Mouse (Mus musculus): ENCODE results near the gene Smyd4. TPM values are rescaled to one million over a fixed set of nuclear protein-coding genes. Genes with fewer than 3 reads are reported as not detected.

Gene Smyd4
- polyA plus RNA-seq, 1 experiment from 2014 or later: 10.9 TPM

GRCm38 (mm10) chr11:75324433-75324832, 23.8 kb upstream of the Smyd4 start:
- H3K27me3 ChIP-seq (replicated peaks): no peaks in the 10 kb centered on the region
- no peak for ATAC-seq (ENCODE audit: insufficient read depth, low FRiP score, low read depth)
- H3K27ac ChIP-seq: no peak overlapping the region
- 86% methylated on average over 2 of the region's 2 CpGs for WGBS
- H3K4me2 ChIP-seq: no peak overlapping the region
- H3K9me3 ChIP-seq: no peaks in the 10 kb centered on the region
- H3K9ac ChIP-seq: no peak overlapping the region
- H3K4me3 ChIP-seq (replicated peaks): no peak overlapping the region
- H3K4me1 ChIP-seq: peaks cover 11% of the 10 kb centered on the region; the same call in 1 of the 2 replicates
- H3K36me3 ChIP-seq: 0 out of 2 replicates have a peak, but pooled peaks cover 3% of the 10 kb centered on the region

GRCm38 (mm10) chr11:75325116-75325968, 22.9 kb upstream of the Smyd4 start:
- Histone ChIP-seq H3K4me2 (no peak overlapping the region), H3K27ac (no peak overlapping the region), H3K36me3 (0 out of 2 replicates have a peak, but pooled peaks cover 3% of the 10 kb centered on the region), H3K4me1 (peaks cover 11% of the 10 kb centered on the region; the same call in 1 of the 2 replicates), H3K9ac (no peak overlapping the region), H3K4me3 (replicated peaks) (no peak overlapping the region), H3K9me3 (no peaks in the 10 kb centered on the region), H3K27me3 (replicated peaks) (no peaks in the 10 kb centered on the region)
- 44% methylated on average over 16 of the region's 16 CpGs for WGBS
- no peak for ATAC-seq (ENCODE audit: insufficient read depth, low FRiP score, low read depth)

DNA sequence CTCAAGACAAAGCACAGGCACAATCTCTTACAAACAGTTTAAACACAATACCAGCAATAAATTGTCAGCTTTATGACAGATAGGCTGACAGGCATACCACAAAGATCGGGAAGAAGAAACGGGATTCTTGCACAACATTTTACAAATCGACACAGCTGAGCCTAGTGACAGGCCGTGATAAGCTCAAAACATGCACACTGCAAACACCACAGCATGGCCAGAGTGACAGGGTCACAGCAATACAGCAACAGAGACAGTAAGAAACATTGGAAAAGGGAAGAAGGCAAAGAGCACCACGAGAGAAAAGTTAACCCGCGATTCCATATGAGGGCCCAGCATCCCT, 22.3 kb upstream of the Smyd4 start:
- H3K4me1 ChIP-seq: peaks cover 11% of the 10 kb centered on the region; the same call in 1 of the 2 replicates
- H3K4me2 ChIP-seq: no peak overlapping the region
- no peaks in the 10 kb centered on the region for H3K27me3 ChIP-seq (replicated peaks)
- H3K36me3 ChIP-seq: 0 out of 2 replicates have a peak, but pooled peaks cover 3% of the 10 kb centered on the region
- H3K9me3 ChIP-seq: no peaks in the 10 kb centered on the region
- H3K27ac ChIP-seq: no peak overlapping the region
- ATAC-seq (ENCODE audit: insufficient read depth, low FRiP score, low read depth): no peak
- 46% methylated on average over 7 of the region's 7 CpGs for WGBS
- H3K4me3 ChIP-seq (replicated peaks): no peak overlapping the region
- no peak overlapping the region for H3K9ac ChIP-seq

DNA sequence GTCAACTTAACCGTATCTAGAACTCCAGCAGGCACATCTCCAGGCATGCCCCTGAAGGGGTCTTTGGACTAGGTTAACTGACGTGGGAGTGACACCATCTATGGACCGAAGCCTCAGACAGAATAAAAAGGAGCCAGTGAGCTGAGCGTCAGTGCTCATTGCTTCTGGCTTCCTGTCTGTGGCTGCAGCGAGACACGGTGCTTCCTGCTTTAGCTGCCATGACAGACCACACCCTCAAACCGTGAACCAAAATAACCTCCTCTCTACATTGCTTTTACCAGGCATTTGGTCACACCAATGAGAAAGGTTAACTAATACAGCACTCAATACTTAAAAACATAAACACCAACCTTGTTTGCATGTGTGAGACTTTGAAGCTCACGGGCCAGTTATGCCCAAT, 11.6 kb upstream of the Smyd4 start:
- no peaks in the 10 kb centered on the region for H3K27me3 ChIP-seq (replicated peaks)
- H3K9me3 ChIP-seq: no peaks in the 10 kb centered on the region
- H3K27ac ChIP-seq: no peak overlapping the region
- no peaks in the 10 kb centered on the region for H3K4me1 ChIP-seq
- H3K9ac ChIP-seq: no peak overlapping the region
- H3K4me3 ChIP-seq (replicated peaks): no peak overlapping the region
- WGBS: 78% methylated on average over 8 of the region's 8 CpGs
- no peak for ATAC-seq (ENCODE audit: insufficient read depth, low FRiP score, low read depth)
- H3K36me3 ChIP-seq: peaks cover 17% of the 10 kb centered on the region
- no peak overlapping the region for H3K4me2 ChIP-seq

DNA sequence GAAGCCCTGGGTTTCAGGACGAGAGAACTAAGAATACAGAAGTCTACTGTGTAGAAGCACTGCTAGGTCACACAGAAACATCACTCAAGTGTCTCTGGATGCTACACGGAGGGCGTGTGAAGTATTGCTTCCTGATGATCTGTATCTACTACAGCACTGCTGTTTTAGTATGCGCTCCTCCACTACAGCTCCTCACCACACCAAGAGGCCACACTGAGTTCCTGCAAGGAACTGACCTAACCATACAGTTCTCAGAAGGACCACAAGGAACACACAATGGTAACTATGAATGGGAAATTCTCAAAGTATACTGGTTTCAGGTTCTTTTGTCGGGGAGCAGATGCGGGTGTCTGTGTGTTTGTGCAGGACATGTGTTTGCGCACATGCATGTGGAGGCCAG, 11.0 kb upstream of the Smyd4 start:
- no peaks in the 10 kb centered on the region for H3K4me1 ChIP-seq
- H3K27ac ChIP-seq: no peak overlapping the region
- WGBS: 85% methylated on average over 7 of the region's 7 CpGs
- no peaks in the 10 kb centered on the region for H3K27me3 ChIP-seq (replicated peaks)
- no peak for ATAC-seq (ENCODE audit: insufficient read depth, low FRiP score, low read depth)
- no peak overlapping the region for H3K4me2 ChIP-seq
- no peak overlapping the region for H3K4me3 ChIP-seq (replicated peaks)
- H3K9ac ChIP-seq: no peak overlapping the region
- no peaks in the 10 kb centered on the region for H3K9me3 ChIP-seq
- H3K36me3 ChIP-seq: peaks cover 17% of the 10 kb centered on the region

GRCm38 (mm10) chr11:75340076-75340475, 8.2 kb upstream of the Smyd4 start:
- Histone ChIP-seq H3K27ac (no peak overlapping the region), H3K36me3 (peaks cover 17% of the 10 kb centered on the region), H3K4me2 (no peak overlapping the region), H3K4me3 (replicated peaks) (no peak overlapping the region), H3K9ac (no peak overlapping the region), H3K4me1 (0 out of 2 replicates have a peak, but pooled peaks cover 3% of the 10 kb centered on the region), H3K27me3 (replicated peaks) (no peaks in the 10 kb centered on the region), H3K9me3 (no peaks in the 10 kb centered on the region)
- ATAC-seq (ENCODE audit: insufficient read depth, low FRiP score, low read depth): no peak
- WGBS: 85% methylated on average over 14 of the region's 14 CpGs

DNA sequence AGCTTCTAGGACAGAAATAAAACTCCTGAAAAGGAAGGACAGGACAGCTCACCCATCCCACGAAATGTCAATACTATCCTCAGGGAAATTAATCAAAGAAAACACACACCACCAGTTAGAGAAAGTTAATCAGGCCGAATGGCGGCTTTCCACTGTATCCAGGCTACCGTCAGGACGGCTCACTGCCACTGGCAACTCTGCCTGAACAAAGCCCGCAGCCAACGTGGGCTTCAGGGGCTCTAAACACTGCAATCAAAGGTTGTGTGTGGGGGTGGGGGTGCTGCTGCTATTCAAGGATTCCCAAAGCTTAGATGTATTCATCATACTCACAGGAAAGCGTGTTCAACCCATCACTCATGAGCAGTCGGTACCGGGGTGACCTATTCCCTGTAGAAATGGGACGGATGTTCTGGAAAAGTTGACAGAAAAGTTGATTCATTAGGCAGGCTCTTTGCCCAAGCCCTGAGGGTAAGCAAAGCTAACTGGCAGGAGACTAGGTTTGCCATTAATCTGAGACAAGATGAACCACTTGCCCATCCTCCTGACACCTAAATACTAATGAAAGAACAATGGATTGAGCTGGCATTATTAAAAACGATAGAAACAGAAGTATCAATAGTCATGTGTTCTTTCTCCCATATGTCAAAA, 7.4 kb upstream of the Smyd4 start:
- Histone ChIP-seq H3K9me3 (no peaks in the 10 kb centered on the region), H3K27me3 (replicated peaks) (no peaks in the 10 kb centered on the region), H3K9ac (no peak overlapping the region), H3K4me3 (replicated peaks) (no peak overlapping the region), H3K27ac (no peak overlapping the region), H3K4me1 (0 out of 2 replicates have a peak, but pooled peaks cover 3% of the 10 kb centered on the region), H3K36me3 (peaks cover 17% of the 10 kb centered on the region), H3K4me2 (no peak overlapping the region)
- no peak for ATAC-seq (ENCODE audit: insufficient read depth, low FRiP score, low read depth)
- 86% methylated on average over 12 of the region's 12 CpGs for WGBS

GRCm38 (mm10) chr11:75343096-75343495, 5.1 kb upstream of the Smyd4 start:
- 89% methylated on average over 2 of the region's 2 CpGs for WGBS
- no peak for ATAC-seq (ENCODE audit: insufficient read depth, low FRiP score, low read depth)
- Histone ChIP-seq H3K27me3 (replicated peaks) (no peaks in the 10 kb centered on the region), H3K9ac (no peak overlapping the region), H3K4me3 (replicated peaks) (no peak overlapping the region), H3K36me3 (peaks cover 11% of the 10 kb centered on the region), H3K27ac (no peak overlapping the region; the same call in 1 of the 2 replicates), H3K9me3 (no peaks in the 10 kb centered on the region), H3K4me2 (no peak overlapping the region), H3K4me1 (peaks cover 7% of the 10 kb centered on the region)

- peaks cover 10% of the 10 kb centered on the region for H3K36me3 ChIP-seq
- 49% methylated on average over 2 of the region's 2 CpGs for WGBS
These were observed 4.1 kb upstream of the Smyd4 start for GRCm38 (mm10) chr11:75344163-75344562.

DNA sequence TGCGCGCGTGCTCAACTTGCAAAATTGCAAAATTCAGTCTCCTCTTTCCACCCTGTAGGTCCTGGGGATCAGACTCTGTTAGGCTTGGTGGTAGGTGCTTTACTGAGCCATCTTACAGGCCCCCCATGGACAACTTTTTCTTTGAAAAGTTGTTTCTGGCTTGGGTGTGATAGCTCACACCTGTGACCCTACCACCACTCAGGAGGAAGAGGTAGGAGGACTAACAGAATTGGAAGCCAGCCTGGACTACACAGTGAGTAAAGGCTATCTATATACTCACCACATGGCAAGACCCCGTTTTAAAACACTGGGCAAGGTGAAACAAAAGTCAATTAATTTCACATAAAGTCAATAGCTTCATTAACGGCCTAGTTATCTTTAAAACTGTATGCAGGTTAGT, 3.5 kb upstream of the Smyd4 start:
- H3K4me1 ChIP-seq: peaks cover 10% of the 10 kb centered on the region
- no peaks in the 10 kb centered on the region for H3K27me3 ChIP-seq (replicated peaks)
- ATAC-seq (ENCODE audit: insufficient read depth, low FRiP score, low read depth): no peak
- 88% methylated on average over 5 of the region's 5 CpGs for WGBS
- H3K9ac ChIP-seq: no peak overlapping the region
- no peak overlapping the region for H3K4me2 ChIP-seq
- H3K27ac ChIP-seq: peak overlapping the region; percentile 26
- no peaks in the 10 kb centered on the region for H3K9me3 ChIP-seq
- peaks cover 6% of the 10 kb centered on the region for H3K36me3 ChIP-seq
- no peak overlapping the region for H3K4me3 ChIP-seq (replicated peaks)

More at GRCm38 (mm10) chr11:75344163-75344562, 4.1 kb upstream of the Smyd4 start:
- no peak overlapping the region for H3K9ac ChIP-seq
- no peaks in the 10 kb centered on the region for H3K27me3 ChIP-seq (replicated peaks)
- no peak overlapping the region for H3K4me3 ChIP-seq (replicated peaks)
- no peaks in the 10 kb centered on the region for H3K9me3 ChIP-seq
- ATAC-seq (ENCODE audit: insufficient read depth, low FRiP score, low read depth): no peak
- peak overlapping the region; percentile 26; the same call in 1 of the 2 replicates for H3K27ac ChIP-seq
- peaks cover 10% of the 10 kb centered on the region for H3K4me1 ChIP-seq
- no peak overlapping the region for H3K4me2 ChIP-seq

DNA sequence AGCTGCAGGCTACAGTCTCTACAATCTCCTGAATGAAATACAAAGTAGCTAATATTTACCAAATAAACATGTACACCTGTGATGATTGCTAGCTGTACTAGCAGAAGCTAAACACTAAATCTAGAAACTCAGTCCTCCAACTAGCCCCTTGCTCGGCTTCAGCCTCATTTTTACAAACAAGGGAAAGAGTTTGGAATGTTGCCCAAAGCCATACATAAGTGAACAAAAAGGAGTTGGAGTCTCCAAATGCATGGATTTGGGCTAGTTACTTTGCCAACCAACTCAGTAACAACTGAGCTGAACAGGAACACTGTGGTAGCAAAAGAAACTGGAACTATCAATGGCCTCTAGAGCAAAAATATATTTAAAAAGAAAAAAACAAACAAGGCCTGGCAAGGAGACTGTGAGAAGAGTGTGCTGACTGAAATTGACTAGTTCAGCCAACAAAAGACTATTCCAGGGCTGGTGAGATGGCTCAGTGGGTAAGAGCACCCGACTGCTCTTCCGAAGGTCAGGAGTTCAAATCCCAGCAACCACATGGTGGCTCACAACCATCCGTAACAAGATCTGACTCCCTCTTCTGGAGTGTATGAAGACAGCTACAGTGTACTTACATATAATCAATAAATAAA, 1.6 kb upstream of the Smyd4 start:
- Histone ChIP-seq H3K9me3 (no peaks in the 10 kb centered on the region), H3K27me3 (replicated peaks) (no peaks in the 10 kb centered on the region), H3K36me3 (no peaks in the 10 kb centered on the region), H3K27ac (no peak overlapping the region), H3K4me1 (peaks cover 10% of the 10 kb centered on the region), H3K9ac (no peak overlapping the region), H3K4me3 (replicated peaks) (peak overlapping the region; percentile 98; the same call in 1 of the 2 replicates), H3K4me2 (peak overlapping the region; percentile 87)
- WGBS: 41% methylated on average over 4 of the region's 4 CpGs
- no peak for ATAC-seq (ENCODE audit: insufficient read depth, low FRiP score, low read depth)

- H3K9me3 ChIP-seq: no peaks in the 10 kb centered on the region
- peak overlapping the region; percentile 87 for H3K4me2 ChIP-seq
- no peak for ATAC-seq (ENCODE audit: insufficient read depth, low FRiP score, low read depth)
- WGBS: 35% methylated on average over 10 of the region's 10 CpGs
- H3K36me3 ChIP-seq: no peaks in the 10 kb centered on the region
- H3K4me1 ChIP-seq: peaks cover 10% of the 10 kb centered on the region
- H3K27me3 ChIP-seq (replicated peaks): no peaks in the 10 kb centered on the region
- H3K9ac ChIP-seq: peak overlapping the region; percentile 73; the same call in 1 of the 2 replicates
- H3K27ac ChIP-seq: peak overlapping the region; percentile 52; the same call in 1 of the 2 replicates
- H3K4me3 ChIP-seq (replicated peaks): peak overlapping the region; percentile 98
These were observed 1.0 kb upstream of the Smyd4 start for GRCm38 (mm10) chr11:75347188-75347585.

Data from stomach, embryonic 15.5 days (tissue).